Mouse (Mus musculus): ENCODE measurements at regions not wholly inside any gene's neighbourhood (a gene's known extent, or its start where the extent isn't known, plus 50 kb on each side); places are given as distances from the start of the nearest gene placed in this dataset.

DNA sequence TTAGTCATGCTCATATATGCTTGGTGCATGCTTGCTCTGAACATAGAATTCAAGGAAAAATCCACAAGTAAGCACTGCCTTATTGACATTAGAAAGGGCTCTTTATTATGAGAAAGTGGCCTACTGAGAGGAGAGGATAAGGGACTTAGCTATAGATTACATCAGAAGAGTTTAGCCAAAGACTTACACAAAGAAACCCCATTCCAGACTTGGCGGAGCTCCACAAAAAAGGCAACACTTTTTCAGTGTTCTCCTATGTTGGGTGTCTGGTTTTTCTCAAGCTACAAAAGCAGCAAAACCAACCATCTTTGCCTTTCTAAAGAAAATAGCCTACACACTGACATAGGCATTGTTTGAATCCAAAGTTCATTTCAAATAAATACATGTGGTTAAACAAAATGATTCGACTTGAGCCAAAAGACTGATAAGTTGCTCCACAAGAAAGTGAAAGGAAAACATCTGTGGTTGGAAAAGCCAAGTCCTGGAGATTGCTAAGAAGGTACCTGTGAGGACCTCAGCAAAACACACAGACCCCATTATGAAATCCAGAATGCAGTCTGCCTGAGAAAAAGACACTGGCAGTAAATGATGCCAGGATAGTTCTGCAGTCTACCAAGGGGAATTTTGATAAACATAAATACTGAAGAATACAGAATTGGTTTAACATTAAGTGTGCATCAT lies 648.3 kb upstream of the Impad1 start:
- Histone ChIP-seq H3K9me3 (ENCODE audit: control insufficient read depth, low read length) (no peaks in the 10 kb centered on the region), H3K9ac (replicated peaks; ENCODE audit: low read depth, low read length) (no peak overlapping the region), H3K4me1 (replicated peaks; ENCODE audit: control insufficient read depth, insufficient read depth, low read length) (no peaks in the 10 kb centered on the region), H3K27ac (ENCODE audit: low read length) (no peak overlapping the region), H3K27me3 (replicated peaks; ENCODE audit: control insufficient read depth, insufficient read depth, low read length) (no peaks in the 10 kb centered on the region), H3K36me3 (ENCODE audit: control insufficient read depth, insufficient read depth) (no peaks in the 10 kb centered on the region), H3K4me2 (ENCODE audit: low read length) (no peak overlapping the region), H3K4me3 (replicated peaks; ENCODE audit: low read length) (no peak overlapping the region)
- 56% methylated on average over 2 of the region's 2 CpGs for WGBS
- no peak for ATAC-seq

- no peak for ATAC-seq
- 26% methylated on average over 3 of the region's 3 CpGs for WGBS
- no peaks in the 10 kb centered on the region for H3K4me1 ChIP-seq (replicated peaks; ENCODE audit: control insufficient read depth, insufficient read depth, low read length)
- no peak overlapping the region for H3K4me3 ChIP-seq (replicated peaks; ENCODE audit: low read length)
- no peaks in the 10 kb centered on the region for H3K27me3 ChIP-seq (replicated peaks; ENCODE audit: control insufficient read depth, insufficient read depth, low read length)
- no peaks in the 10 kb centered on the region for H3K36me3 ChIP-seq (ENCODE audit: control insufficient read depth, insufficient read depth)
- H3K4me2 ChIP-seq (ENCODE audit: low read length) = no peak overlapping the region
- H3K27ac ChIP-seq (ENCODE audit: low read length) = no peak overlapping the region
- H3K9me3 ChIP-seq (ENCODE audit: control insufficient read depth, low read length) = no peaks in the 10 kb centered on the region
- no peak overlapping the region for H3K9ac ChIP-seq (replicated peaks; ENCODE audit: low read depth, low read length)
Observed at GRCm38 (mm10) chr4:5437076-5437475, 643.9 kb upstream of the Impad1 start.
